Mouse (Mus musculus): Measurements from ENCODE around the gene Gm21860. TPM values are rescaled to one million over a fixed set of nuclear protein-coding genes. Genes with fewer than 3 reads are reported as not detected.
"Not testable (repeated sequence)": the region's sequence is repeated elsewhere in the genome, so short reads cannot be mapped to it uniquely, and the experiment has no call there.

The Gm21860 gene
- total and polyA plus RNA-seq, 3 experiments = not detected

DNA sequence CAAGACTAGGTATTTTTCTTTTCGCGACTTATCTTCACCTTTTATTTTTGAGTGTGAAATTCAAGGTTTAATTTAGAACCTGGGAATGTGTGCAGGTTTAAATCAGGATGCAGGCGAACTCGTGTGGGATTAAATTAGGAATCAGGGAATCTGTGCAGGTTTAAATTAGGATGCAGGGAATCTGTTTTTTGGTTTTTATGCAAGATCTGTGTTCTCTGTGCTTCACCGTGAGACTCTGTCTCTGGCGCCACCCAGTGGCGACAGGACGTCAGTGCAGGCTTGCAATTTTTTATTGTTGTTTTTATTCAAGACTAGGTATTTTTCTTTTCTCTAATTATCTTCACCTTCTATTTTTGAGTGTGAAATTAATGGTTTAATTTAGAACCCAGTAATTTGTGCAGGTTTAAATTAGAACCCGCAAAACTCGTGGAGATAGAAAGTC, 22.5 kb downstream of the Gm21860 start:
- not testable (repeated sequence) for ATAC-seq (ENCODE audit: extremely low read depth, insufficient number of reproducible peaks, low FRiP score, poor library complexity, severe bottlenecking); H3K9me3 ChIP-seq (replicated peaks); H3K4me3 ChIP-seq (ENCODE audit: low read depth, low read length); H3K36me3 ChIP-seq (replicated peaks); H3K4me1 ChIP-seq (ENCODE audit: insufficient read depth, low read depth, low read length); H3K27me3 ChIP-seq (ENCODE audit: insufficient read depth, low read length)
- DNase-seq (ENCODE audit: low spot score) = peak; percentile 3

DNA sequence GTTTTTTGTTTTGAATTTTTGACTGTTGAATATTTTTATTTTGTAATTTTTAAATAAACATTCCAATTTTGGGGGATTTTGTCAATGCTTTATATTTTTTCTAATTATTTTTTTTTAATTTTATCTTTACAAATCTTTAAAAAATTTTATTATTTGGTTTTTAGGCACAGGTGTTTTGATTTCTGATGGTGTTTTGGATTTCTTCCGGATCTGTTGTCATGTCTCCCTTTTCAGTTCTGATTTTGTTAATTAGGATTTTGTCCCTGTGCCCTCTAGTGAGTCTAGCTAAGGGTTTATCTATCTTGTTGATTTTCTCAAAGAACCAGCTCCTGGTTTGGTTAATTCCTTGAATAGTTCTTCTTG, 23.0 kb downstream of the Gm21860 start:
- not testable (repeated sequence) for ATAC-seq (ENCODE audit: extremely low read depth, insufficient number of reproducible peaks, low FRiP score, poor library complexity, severe bottlenecking); H3K9me3 ChIP-seq (replicated peaks); DNase-seq (ENCODE audit: low spot score); H3K27me3 ChIP-seq (ENCODE audit: insufficient read depth, low read length); H3K36me3 ChIP-seq (replicated peaks); H3K4me1 ChIP-seq (ENCODE audit: insufficient read depth, low read depth, low read length); H3K4me3 ChIP-seq (ENCODE audit: low read depth, low read length)

DNA sequence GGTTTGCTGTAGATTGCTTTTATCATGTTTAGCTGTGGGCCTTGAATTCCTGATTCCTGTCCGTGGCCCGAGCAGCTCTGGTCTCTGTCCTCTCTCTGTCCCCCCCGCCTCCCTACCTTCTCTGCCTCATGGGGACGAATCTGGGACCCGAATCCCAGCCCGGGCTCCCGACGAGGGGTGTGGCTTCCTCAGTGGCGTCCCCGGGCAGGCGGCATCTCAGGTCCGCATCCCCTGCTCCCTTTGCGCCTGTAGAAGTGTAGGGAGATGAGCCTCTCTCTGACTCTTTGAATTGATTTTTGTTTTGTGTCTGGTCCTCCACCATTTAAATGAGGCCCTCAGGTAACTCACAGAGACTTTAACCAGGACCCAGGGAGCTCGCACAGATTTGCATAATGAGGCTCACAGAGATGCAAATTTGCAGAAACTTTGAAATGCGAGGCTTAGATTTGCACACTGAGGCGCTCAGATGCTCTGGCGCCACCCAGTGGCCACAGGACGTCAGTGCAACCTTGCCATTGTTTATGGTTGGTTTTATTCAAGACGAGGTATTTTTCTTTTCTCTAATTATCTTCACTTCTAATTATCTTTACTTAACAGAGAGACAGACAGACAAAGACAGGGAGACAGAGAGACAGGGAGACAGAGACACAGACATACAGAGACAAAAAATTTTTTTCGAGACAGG, 23.6 kb downstream of the Gm21860 start:
- H3K36me3 ChIP-seq (replicated peaks); H3K4me3 ChIP-seq (ENCODE audit: low read depth, low read length); H3K4me1 ChIP-seq (ENCODE audit: insufficient read depth, low read depth, low read length); H3K9me3 ChIP-seq (replicated peaks); H3K27me3 ChIP-seq (ENCODE audit: insufficient read depth, low read length); ATAC-seq (ENCODE audit: extremely low read depth, insufficient number of reproducible peaks, low FRiP score, poor library complexity, severe bottlenecking); DNase-seq (ENCODE audit: low spot score): not testable (repeated sequence)

DNA sequence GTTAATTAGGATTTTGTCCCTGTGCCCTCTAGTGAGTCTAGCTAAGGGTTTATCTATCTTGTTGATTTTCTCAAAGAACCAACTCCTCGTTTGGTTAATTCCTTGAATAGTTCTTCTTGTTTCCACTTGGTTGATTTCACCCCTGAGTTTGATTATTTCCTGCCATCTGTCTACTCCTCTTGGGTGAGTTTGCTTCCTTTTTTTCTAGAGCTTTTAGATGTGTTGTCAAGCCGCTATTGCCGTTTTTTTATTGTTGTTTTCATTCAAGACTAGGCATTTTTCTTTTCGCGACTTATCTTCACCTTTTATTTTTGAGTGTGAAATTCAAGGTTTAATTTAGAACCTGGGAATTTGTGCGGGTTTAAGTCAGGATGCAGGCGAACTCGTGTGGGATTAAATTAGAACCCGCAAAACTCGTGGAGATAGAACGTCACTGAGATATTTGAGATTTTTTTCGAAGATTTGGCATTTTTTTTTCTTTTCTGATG, 24.8 kb downstream of the Gm21860 start:
- not testable (repeated sequence) for DNase-seq (ENCODE audit: low spot score); H3K9me3 ChIP-seq (replicated peaks); ATAC-seq (ENCODE audit: extremely low read depth, insufficient number of reproducible peaks, low FRiP score, poor library complexity, severe bottlenecking)

DNA sequence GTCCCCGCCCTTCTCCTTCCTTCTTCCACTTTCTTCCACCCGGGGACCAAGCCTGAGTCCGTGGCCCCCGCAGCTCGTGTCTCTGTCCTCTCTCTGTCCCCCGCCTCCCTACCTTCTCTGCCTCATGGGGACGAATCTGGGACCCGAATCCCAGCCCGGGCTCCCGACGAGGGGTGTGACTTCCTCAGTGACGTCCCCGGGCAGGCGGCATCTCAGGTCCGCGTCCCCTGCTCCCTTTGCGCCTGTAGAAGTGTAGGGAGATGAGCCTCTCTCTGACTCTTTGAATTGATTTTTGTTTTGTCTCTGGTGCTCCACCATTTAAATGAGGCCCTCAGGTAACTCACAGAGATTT, 25.7 kb downstream of the Gm21860 start:
- not testable (repeated sequence) for H3K4me3 ChIP-seq (ENCODE audit: low read depth, low read length); H3K4me1 ChIP-seq (ENCODE audit: insufficient read depth, low read depth, low read length); ATAC-seq (ENCODE audit: extremely low read depth, insufficient number of reproducible peaks, low FRiP score, poor library complexity, severe bottlenecking); H3K36me3 ChIP-seq (replicated peaks); DNase-seq (ENCODE audit: low spot score); H3K9me3 ChIP-seq (replicated peaks); H3K27me3 ChIP-seq (ENCODE audit: insufficient read depth, low read length)

More for the DNA sequence above, 24.8 kb downstream of the Gm21860 start:
- not testable (repeated sequence) for H3K4me1 ChIP-seq (ENCODE audit: insufficient read depth, low read depth, low read length); H3K27me3 ChIP-seq (ENCODE audit: insufficient read depth, low read length); H3K4me3 ChIP-seq (ENCODE audit: low read depth, low read length); H3K36me3 ChIP-seq (replicated peaks)

DNA sequence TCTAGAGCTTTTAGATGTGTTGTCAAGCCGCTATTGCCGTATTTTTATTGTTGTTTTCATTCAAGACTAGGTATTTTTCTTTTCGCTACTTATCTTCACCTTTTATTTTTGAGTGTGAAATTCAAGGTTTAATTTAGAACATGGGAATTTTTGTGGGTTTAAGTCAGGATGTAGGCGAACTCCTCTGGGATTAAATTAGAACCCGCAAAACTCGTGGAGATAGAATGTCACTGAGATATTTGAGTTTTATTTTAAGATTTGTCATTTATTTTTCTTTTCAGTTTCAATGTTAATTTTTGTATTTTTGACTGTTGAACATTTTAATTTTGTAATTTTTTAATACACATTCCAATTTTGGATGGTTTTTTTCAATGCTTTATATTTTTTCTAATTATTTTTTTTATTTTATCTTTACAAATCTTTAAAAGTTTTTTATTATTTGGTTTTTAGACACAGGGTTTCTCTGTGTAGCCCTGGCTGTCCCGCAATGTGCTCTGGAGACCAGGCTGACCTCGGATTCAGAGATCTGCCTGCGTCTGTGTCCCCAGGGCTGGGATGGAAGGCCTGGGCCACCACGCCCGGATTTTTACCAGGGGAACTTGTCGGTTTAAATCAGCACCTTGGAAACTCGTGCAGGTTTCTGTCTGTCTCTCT, 26.2 kb downstream of the Gm21860 start:
- DNase-seq (ENCODE audit: low spot score); H3K9me3 ChIP-seq (replicated peaks); H3K4me3 ChIP-seq (ENCODE audit: low read depth, low read length); H3K36me3 ChIP-seq (replicated peaks); H3K27me3 ChIP-seq (ENCODE audit: insufficient read depth, low read length); H3K4me1 ChIP-seq (ENCODE audit: insufficient read depth, low read depth, low read length); ATAC-seq (ENCODE audit: extremely low read depth, insufficient number of reproducible peaks, low FRiP score, poor library complexity, severe bottlenecking): not testable (repeated sequence)

DNA sequence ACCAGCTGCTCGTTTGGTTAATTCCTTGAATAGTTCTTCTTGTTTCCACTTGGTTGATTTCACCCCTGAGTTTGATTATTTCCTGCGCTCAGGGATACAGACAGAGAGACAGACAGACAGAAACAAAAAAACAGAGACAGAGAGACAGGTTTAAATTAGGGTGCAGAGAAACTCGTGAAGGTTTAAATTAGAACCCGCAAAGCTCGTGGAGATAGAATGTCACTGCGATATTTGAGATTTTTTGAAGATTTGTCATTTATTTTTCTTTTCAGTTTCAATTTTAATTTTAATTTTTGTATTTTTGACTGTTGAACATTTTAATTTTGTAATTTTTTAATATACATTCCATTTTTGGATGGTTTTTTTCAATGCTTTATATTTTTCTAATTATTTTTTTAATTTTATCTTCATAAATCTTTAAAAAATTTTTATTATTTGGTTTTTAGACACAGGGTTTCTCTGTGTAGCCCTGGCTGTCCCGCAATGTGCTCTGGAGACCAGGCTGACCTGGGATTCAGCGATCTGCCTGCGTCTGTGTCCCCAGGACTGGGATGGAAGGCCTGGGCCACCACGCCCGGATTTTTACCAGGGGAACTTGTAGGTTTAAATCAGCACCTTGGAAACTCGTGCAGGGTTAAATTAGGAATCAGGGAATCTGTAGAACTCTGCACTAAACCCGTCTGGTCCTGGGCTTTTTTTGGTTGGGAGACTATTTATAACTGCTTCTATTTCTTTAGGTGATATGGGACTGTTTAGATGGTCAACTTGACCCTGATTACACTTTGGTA, 27.3 kb downstream of the Gm21860 start:
- not testable (repeated sequence) for H3K4me1 ChIP-seq (ENCODE audit: insufficient read depth, low read depth, low read length); H3K9me3 ChIP-seq (replicated peaks); DNase-seq (ENCODE audit: low spot score); ATAC-seq (ENCODE audit: extremely low read depth, insufficient number of reproducible peaks, low FRiP score, poor library complexity, severe bottlenecking); H3K4me3 ChIP-seq (ENCODE audit: low read depth, low read length); H3K27me3 ChIP-seq (ENCODE audit: insufficient read depth, low read length); H3K36me3 ChIP-seq (replicated peaks)

DNA sequence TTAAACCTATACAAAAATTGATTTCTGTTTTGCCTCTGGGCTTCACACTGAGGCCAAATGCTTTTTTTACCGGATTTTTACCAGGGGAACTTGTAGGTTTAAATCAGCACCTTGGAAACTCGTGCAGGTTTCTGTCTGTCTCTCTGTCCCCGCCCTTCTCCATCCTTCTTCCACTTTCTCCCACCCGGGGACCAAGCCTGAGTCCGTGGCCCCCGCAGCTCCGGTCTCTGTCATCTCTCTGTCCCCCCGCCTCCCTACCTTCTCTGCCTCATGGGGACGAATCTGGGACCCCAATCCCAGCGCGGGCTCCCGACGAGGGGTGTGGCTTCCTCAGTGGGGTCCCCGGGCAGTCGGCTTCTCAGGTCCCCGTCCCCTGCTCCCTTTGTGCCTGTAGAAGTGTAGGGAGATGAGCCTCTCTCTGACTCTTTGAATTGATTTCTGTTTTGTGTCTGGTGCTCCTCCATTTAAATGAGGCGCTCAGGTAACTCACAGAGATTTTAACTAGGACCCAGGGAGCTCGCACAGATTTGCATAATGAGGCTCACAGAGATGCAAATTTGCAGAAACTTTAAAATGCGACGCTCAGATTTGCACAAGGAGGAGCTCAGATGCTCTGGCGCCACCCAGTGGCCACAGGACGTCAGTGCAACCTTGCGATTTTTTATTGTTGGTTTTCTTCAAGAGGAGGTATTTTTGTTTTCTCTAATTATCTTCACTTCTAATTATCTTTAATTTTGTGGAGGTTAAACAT, 28.7 kb downstream of the Gm21860 start:
- peak; percentile 9 for DNase-seq (ENCODE audit: low spot score)

DNA sequence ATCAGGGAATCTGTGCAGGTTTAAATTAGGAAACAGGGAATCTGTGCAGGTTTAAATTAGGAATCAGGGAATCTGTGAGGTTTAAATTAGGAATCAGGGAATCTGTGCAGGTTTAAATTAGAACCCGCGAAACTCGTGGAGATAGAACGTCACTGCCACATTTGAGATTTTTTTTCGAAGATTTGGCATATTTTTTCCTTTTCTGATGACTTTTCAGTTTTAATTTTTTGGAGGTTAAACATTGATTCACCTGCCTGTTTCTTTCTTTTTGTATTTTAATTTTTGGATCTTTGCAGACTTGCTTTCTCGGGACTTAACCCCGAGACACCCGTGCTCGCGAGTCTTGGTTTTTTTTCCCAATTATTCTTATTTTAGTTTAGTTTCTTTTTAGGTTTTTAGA, 29.5 kb downstream of the Gm21860 start:
- H3K36me3 ChIP-seq (replicated peaks); H3K4me3 ChIP-seq (ENCODE audit: low read depth, low read length); DNase-seq (ENCODE audit: low spot score); H3K4me1 ChIP-seq (ENCODE audit: insufficient read depth, low read depth, low read length); H3K27me3 ChIP-seq (ENCODE audit: insufficient read depth, low read length); ATAC-seq (ENCODE audit: extremely low read depth, insufficient number of reproducible peaks, low FRiP score, poor library complexity, severe bottlenecking); H3K9me3 ChIP-seq (replicated peaks): not testable (repeated sequence)

More for the DNA sequence above, 28.7 kb downstream of the Gm21860 start:
- H3K9me3 ChIP-seq (replicated peaks); ATAC-seq (ENCODE audit: extremely low read depth, insufficient number of reproducible peaks, low FRiP score, poor library complexity, severe bottlenecking); H3K27me3 ChIP-seq (ENCODE audit: insufficient read depth, low read length); H3K4me1 ChIP-seq (ENCODE audit: insufficient read depth, low read depth, low read length); H3K36me3 ChIP-seq (replicated peaks); H3K4me3 ChIP-seq (ENCODE audit: low read depth, low read length): not testable (repeated sequence)

DNA sequence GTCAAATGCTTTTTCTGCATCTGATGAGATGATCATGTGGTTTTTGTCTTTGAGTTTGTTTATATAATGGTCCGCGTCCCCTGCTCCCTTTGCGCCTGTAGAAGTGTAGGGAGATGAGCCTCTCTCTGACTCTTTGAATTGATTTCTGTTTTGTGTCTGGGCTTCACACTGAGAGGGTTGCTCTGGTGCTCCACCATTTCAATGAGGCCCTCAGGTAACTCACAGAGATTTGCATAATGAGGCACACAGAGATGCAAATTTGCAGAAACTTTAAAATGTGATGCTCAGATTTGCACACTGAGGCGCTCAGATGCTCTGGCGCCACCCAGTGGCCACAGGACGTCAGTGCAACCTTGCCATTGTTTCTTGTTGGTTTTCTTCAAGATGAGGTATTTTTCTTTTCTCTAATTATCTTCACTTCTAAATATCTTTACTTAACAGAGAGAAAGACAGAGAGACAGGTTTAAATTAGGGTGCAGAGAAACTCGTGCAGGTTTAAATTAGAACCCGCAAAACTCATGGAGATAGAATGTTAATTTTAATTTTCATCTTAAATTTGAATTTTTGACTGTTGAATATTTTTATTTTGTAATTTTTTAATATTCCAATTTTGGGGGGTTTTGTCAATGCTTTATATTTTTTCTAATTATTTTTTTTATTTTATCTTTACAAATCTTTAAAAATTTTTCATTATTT, 30.5 kb downstream of the Gm21860 start:
- H3K4me1 ChIP-seq (ENCODE audit: insufficient read depth, low read depth, low read length); H3K36me3 ChIP-seq (replicated peaks); H3K9me3 ChIP-seq (replicated peaks); DNase-seq (ENCODE audit: low spot score); ATAC-seq (ENCODE audit: extremely low read depth, insufficient number of reproducible peaks, low FRiP score, poor library complexity, severe bottlenecking); H3K27me3 ChIP-seq (ENCODE audit: insufficient read depth, low read length); H3K4me3 ChIP-seq (ENCODE audit: low read depth, low read length): not testable (repeated sequence)

All from G1E (cell line).